Mouse (Mus musculus) lung, embryonic 14.5 days (tissue): ENCODE measurements around the gene Edem1. TPM values are rescaled to one million over a fixed set of nuclear protein-coding genes. Genes with fewer than 3 reads are reported as not detected.

Experiments
- ATAC-seq: fragments of 200-750 bp; cut with Nextera tagmentation; 2 replicates; pipeline ENCODE4 v1.8.0; 2017; ENCODE audit warnings: mild to moderate bottlenecking, moderate TSS enrichment, moderate library complexity; ENCODE audit not compliant: insufficient read depth
- DNase-seq: peaks from one replicate; pipeline ENCODE4 v3.0.0-alpha.2; 2015
- H3K27ac ChIP-seq: fragments of 300-500 bp; sonication (generic); 2 replicates; pipeline ENCODE4 v1.5.1; 2014; ENCODE audit warnings: low read depth, mild to moderate bottlenecking, moderate library complexity
- H3K27me3 ChIP-seq: fragments of 300-500 bp; sonication (generic); 2 replicates; pipeline ENCODE4 v1.6.1; 2014; ENCODE audit warnings: low read length, control low read depth; ENCODE audit not compliant: insufficient read depth
- H3K36me3 ChIP-seq: fragments of 300-500 bp; sonication (generic); 2 replicates; pipeline ENCODE4 v1.6.1; 2014; ENCODE audit warnings: control low read depth; ENCODE audit not compliant: insufficient read depth
- H3K4me1 ChIP-seq: fragments of 300-500 bp; sonication (generic); 2 replicates; pipeline ENCODE4 v1.6.1; 2014; ENCODE audit warnings: antibody characterized with exemption, control low read depth; ENCODE audit not compliant: insufficient read depth
- H3K4me2 ChIP-seq: fragments of 300-500 bp; sonication (generic); 2 replicates; pipeline ENCODE4 v1.6.1; 2014; ENCODE audit warnings: mild to moderate bottlenecking
- H3K4me3 ChIP-seq: fragments of 300-500 bp; sonication (generic); 2 replicates; pipeline ENCODE4 v1.5.1; 2014; ENCODE audit warnings: low read depth, low read length
- H3K9ac ChIP-seq: fragments of 300-500 bp; sonication (generic); 2 replicates; pipeline ENCODE4 v1.6.1; 2014
- H3K9me3 ChIP-seq: fragments of 300-500 bp; sonication (generic); 2 replicates; pipeline ENCODE4 v1.6.1; 2016; ENCODE audit warnings: low read depth, low read length, control low read depth
- CTCF ChIP-seq: IDR thresholded peaks from 2 replicates; pipeline ENCODE4 v1.5.1; 2016; ENCODE audit warnings: antibody characterized with exemption, low read depth
- WGBS: fragments of 180-500 bp; shearing (Covaris S2); extraction: QIAGEN DNeasy Blood & Tissue Kit; methylation state at CpG from one replicate; pipeline ENCODE4 v1.1.7; 2014; 5-methylcytosine and 5-hydroxymethylcytosine counted together
- polyA plus RNA-seq: library from polyadenylated mRNA; unstranded; fragments of >200 nt; fragmentation: Nextera tagmentation; extraction: Ambion mirVana; gene quantifications from 2 replicates; pipeline ENCODE4 v1.2.1, GENCODE M21; 2014

The Edem1 gene
- polyA plus RNA-seq, 1 experiment from 2014 or later = 41.5 TPM

DNA sequence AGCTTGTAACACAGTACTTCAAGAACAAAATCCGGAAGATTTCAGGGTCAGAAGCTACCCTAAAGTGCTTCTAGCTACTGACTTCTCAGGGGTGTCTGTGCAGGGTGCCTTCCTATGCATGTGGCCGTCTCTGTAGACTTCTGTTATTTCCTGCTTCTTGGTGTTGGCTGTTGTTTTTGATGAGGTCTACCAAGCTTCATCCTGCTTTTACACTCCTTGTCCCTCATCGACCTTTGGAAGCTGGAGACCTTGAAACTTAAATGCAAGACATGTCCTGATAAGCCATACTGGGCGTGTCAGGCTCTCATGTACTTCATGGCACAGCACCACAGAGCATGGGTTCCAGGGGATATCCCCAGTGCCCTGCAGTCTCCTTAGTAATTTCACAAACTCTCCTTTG is 9.5 kb downstream of the Edem1 start:
- TF ChIP-seq CTCF = no peak
- H3K27ac ChIP-seq = no peak overlapping the region
- peaks cover 8% of the 10 kb centered on the region for H3K4me1 ChIP-seq
- DNase-seq (no peak), ATAC-seq (no peak)
- H3K9me3 ChIP-seq = no peaks in the 10 kb centered on the region
- H3K9ac ChIP-seq = no peak overlapping the region
- peaks cover 46% of the 10 kb centered on the region for H3K36me3 ChIP-seq
- H3K4me3 ChIP-seq = no peak overlapping the region
- 85% methylated on average over 4 of the region's 4 CpGs for WGBS
- no peaks in the 10 kb centered on the region for H3K27me3 ChIP-seq
- no peak overlapping the region for H3K4me2 ChIP-seq

DNA sequence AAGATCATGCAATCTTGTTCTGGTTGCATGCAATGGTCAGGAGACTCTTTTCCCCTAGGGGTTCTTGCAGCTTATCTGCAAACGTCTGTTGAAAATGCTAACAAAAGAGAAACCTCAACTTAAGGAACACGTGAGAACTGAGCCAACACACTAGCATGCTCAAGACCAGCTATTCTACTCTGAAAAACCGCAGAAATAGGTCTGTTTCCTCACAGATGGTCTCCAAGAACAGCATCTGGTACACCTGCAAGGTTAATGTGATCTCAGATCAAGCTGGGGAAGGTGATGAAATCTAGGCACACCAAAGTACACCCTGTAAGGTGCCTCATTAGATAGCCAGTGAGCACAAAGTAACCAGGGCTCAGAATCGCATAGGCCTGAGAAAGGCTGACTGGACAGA is 11.0 kb downstream of the Edem1 start:
- 78% methylated on average over 4 of the region's 4 CpGs for WGBS
- no peak for TF ChIP-seq CTCF
- Histone ChIP-seq H3K4me2 (no peak overlapping the region), H3K4me3 (no peak overlapping the region), H3K27me3 (no peaks in the 10 kb centered on the region), H3K4me1 (peaks cover 8% of the 10 kb centered on the region), H3K9me3 (no peaks in the 10 kb centered on the region), H3K27ac (no peak overlapping the region), H3K36me3 (peaks cover 59% of the 10 kb centered on the region), H3K9ac (no peak overlapping the region)
- DNase-seq (no peak), ATAC-seq (no peak)

DNA sequence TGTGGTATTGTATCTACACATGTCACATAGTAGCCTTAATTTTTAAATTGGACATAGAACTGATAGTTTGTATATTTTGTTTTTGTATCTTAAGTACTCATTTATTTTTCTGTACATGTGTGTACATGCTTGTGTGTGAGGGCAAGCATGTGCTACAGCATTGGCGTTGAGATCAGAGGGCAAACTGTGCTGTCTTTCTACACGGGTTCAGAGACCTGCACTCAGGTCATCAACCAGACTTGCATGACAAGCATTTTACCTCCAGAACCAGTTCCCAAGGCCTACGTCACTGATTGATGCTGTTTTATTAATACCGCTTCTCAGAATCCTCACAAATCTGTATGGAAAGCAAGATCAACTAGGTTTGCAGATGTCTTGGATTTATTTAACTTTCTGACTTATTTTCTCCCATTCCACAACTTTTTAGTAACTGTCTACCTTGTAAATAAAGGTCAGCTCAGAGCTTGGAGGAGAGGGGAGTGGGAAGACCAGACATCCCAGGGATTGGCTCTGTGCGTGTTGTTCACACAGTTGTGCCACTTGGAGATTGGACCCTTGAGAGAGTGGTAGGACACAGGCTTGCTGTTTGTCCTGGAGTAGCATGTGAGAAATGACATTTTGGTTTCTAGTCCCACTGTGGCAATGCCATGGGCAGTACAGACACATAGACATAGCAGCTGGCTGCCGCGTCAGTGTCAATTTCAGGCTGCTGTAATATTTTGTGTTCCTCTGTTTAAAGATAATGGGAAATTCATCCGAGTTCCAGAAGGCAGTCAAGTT is 12.6 kb downstream of the Edem1 start:
- Histone ChIP-seq H3K9ac (no peak overlapping the region), H3K27ac (no peak overlapping the region), H3K4me2 (no peak overlapping the region), H3K4me3 (no peak overlapping the region), H3K4me1 (peaks cover 2% of the 10 kb centered on the region; the same call in 1 of the 2 replicates), H3K27me3 (no peaks in the 10 kb centered on the region), H3K9me3 (no peaks in the 10 kb centered on the region), H3K36me3 (peaks cover 70% of the 10 kb centered on the region)
- 90% methylated on average over 8 of the region's 8 CpGs for WGBS
- DNase-seq (no peak), ATAC-seq (no peak)
- TF ChIP-seq CTCF = no peak

DNA sequence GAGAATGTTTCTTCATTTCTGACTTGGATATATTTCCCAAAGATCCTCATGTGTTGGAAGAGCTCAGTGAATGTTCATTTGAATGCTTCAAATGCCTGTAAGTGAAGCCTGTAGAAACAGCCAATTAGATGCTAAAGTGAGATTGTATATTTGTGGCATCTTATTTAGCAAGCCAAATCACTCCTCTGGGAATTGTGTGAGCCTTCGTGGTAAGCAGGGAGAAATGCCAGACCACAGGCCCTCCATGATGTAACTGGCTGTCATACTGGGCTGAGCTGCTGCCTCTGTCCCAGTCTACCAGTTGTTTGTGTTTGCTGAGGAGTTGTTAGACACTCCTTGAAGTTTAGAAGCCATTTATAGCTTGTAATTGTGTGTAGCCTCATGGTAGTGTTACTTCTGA is 15.2 kb downstream of the Edem1 start:
- TF ChIP-seq CTCF = no peak
- WGBS = 91% methylated on average over 1 of the region's 1 CpGs
- Histone ChIP-seq H3K9ac (no peak overlapping the region), H3K4me2 (no peak overlapping the region), H3K36me3 (peaks cover 62% of the 10 kb centered on the region), H3K27me3 (no peaks in the 10 kb centered on the region), H3K4me1 (no peaks in the 10 kb centered on the region), H3K27ac (no peak overlapping the region), H3K4me3 (no peak overlapping the region), H3K9me3 (no peaks in the 10 kb centered on the region)
- ATAC-seq = no peak
- no peak for DNase-seq

DNA sequence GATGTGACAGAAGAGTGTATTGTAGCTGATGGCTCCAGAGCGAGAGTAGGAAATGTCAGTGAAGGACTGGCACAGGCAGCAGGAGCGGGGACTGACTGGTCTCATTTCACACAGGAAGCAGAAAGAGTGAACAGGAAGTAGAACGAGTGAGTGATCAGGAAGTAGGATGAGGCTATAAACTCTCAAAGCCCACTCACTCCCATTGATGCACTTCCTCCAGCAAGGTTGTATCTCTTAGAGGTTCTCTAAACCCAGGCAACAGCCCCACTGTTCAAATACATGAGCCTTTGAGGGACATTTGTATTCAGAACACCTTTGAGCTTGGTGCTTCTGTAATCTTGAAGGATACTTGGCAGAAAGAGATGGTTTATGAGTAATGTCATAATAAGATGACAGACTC is 15.7 kb downstream of the Edem1 start:
- no peak for ATAC-seq
- no peak overlapping the region for H3K4me2 ChIP-seq
- no peak overlapping the region for H3K27ac ChIP-seq
- no peak overlapping the region for H3K4me3 ChIP-seq
- no peaks in the 10 kb centered on the region for H3K9me3 ChIP-seq
- DNase-seq = no peak
- H3K9ac ChIP-seq = no peak overlapping the region
- WGBS = 67% methylated on average over 3 of the region's 3 CpGs
- peaks cover 67% of the 10 kb centered on the region for H3K36me3 ChIP-seq
- no peaks in the 10 kb centered on the region for H3K27me3 ChIP-seq
- TF ChIP-seq CTCF = no peak
- no peaks in the 10 kb centered on the region for H3K4me1 ChIP-seq

DNA sequence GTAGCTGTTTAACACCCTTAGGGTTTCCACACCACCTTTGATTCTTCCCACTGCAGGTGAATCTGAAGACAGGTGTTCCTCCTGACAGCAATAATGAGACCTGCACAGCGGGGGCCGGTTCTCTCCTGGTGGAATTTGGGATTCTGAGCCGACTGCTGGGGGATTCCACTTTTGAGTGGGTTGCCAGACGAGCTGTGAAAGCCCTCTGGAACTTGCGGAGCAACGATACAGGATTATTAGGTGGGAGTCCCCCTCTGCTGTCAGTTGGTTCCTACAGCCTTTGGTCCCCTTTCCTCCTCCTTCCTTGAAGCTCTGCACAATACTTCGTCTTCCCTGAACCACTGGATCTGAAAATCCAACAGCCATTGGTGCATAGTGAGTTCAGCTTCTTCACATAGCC is 16.3 kb downstream of the Edem1 start:
- Histone ChIP-seq H3K9me3 (no peaks in the 10 kb centered on the region), H3K4me1 (no peaks in the 10 kb centered on the region), H3K4me2 (no peak overlapping the region), H3K9ac (no peak overlapping the region), H3K27ac (no peak overlapping the region), H3K27me3 (no peaks in the 10 kb centered on the region), H3K36me3 (peaks cover 64% of the 10 kb centered on the region), H3K4me3 (no peak overlapping the region)
- no peak for TF ChIP-seq CTCF
- WGBS = 88% methylated on average over 7 of the region's 7 CpGs
- no peak for ATAC-seq
- DNase-seq = no peak

DNA sequence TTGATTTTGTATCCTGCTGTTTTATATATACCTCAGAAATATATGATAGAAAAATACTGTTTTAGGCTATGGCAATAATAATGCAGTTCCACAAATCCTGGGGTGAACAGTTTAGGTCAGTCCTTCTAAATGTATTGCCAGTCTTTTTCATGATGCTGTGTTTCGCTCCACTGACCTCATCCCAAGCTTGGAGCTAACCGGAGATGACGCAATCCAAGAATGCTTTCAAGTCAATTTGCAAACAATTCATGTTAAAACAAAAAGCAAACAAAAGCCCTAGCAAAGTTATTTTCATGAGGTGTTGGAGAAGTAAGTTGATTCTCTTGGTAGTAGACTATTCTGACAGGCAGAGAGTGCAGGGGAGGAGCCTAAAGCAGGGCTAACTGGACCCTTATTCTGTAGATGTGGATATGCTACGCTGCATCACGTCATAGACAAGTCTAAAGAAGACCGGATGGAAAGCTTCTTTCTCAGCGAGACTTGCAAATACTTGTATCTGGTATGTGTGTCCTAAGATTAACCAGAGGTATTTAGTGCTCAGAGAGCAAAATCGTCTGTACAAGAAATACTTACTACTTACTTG is 23.7 kb downstream of the Edem1 start:
- H3K36me3 ChIP-seq = peaks cover 65% of the 10 kb centered on the region
- 63% methylated on average over 8 of the region's 8 CpGs for WGBS
- H3K27ac ChIP-seq = no peak overlapping the region
- DNase-seq (peak; percentile 54), ATAC-seq (peak; percentile 85)
- H3K4me1 ChIP-seq = no peaks in the 10 kb centered on the region
- H3K9me3 ChIP-seq = no peaks in the 10 kb centered on the region
- H3K27me3 ChIP-seq = no peaks in the 10 kb centered on the region
- no peak for TF ChIP-seq CTCF
- no peak overlapping the region for H3K4me3 ChIP-seq
- no peak overlapping the region for H3K9ac ChIP-seq
- H3K4me2 ChIP-seq = no peak overlapping the region
